Mouse (Mus musculus) urinary bladder, adult 18-20 months (tissue): ENCODE results near the gene Batf3.
A peak's percentile ranks its signal among the peaks of the same experiment; 100 is the strongest.

Experiments used
- DNase-seq, 2 experiments: peaks; one replicate each; pipeline ENCODE4 v3.0.0; 2022; ENCODE audit warnings: low spot score in 2 of 2, mixed read lengths in 2 of 2

The Batf3 gene

GRCm38 (mm10) chr1:191097802-191098747, at the start of gene Batf3:
Gene Batf3 (plus strand): TSS chr1:191097847.
- DNase-seq = peak in 1 of 2 experiments; percentile 33

- no peak for DNase-seq
Measured at GRCm38 (mm10) chr1:191053555-191053954, 44.1 kb upstream of the Batf3 start.

GRCm38 (mm10) chr1:191054870-191055532, 42.6 kb upstream of the Batf3 start:
- DNase-seq = no peak

- no peak for DNase-seq
Measured at GRCm38 (mm10) chr1:191055533-191055873, 42.1 kb upstream of the Batf3 start.

GRCm38 (mm10) chr1:191057461-191057860, 40.2 kb upstream of the Batf3 start:
- DNase-seq = no peak

- DNase-seq = no peak
Measured at GRCm38 (mm10) chr1:191062241-191062780, 35.3 kb upstream of the Batf3 start.

- DNase-seq = peak; percentile 83 to 95
Measured at GRCm38 (mm10) chr1:191062781-191063485, 34.7 kb upstream of the Batf3 start, which contains the start of the genes Tatdn3 and Nsl1. Gene Tatdn3 (minus strand): TSS chr1:191062932. Gene Nsl1 (plus strand): TSS chr1:191063012.

GRCm38 (mm10) chr1:191063700-191064099, 33.9 kb upstream of the Batf3 start:
- DNase-seq = no peak

- DNase-seq = no peak
Measured at GRCm38 (mm10) chr1:191064535-191064934, 33.1 kb upstream of the Batf3 start.

- DNase-seq = no peak
Measured at GRCm38 (mm10) chr1:191065188-191065587, 32.5 kb upstream of the Batf3 start.

GRCm38 (mm10) chr1:191068377-191068776, 29.3 kb upstream of the Batf3 start:
- no peak for DNase-seq

- DNase-seq = no peak
Measured at GRCm38 (mm10) chr1:191070259-191070658, 27.4 kb upstream of the Batf3 start.

GRCm38 (mm10) chr1:191071613-191072012, 26.0 kb upstream of the Batf3 start:
- DNase-seq = no peak

GRCm38 (mm10) chr1:191072329-191072913, 25.2 kb upstream of the Batf3 start:
- DNase-seq = no peak

- no peak for DNase-seq
Measured at GRCm38 (mm10) chr1:191073001-191073400, 24.6 kb upstream of the Batf3 start.

GRCm38 (mm10) chr1:191073486-191073885, 24.2 kb upstream of the Batf3 start:
- DNase-seq = no peak

- peak in 1 of 2 experiments; percentile 17 for DNase-seq
Measured at GRCm38 (mm10) chr1:191075199-191075883, 22.3 kb upstream of the Batf3 start.

- no peak for DNase-seq
Measured at GRCm38 (mm10) chr1:191083230-191083629, 14.4 kb upstream of the Batf3 start.

- no peak for DNase-seq
Measured at GRCm38 (mm10) chr1:191084951-191085559, 12.6 kb upstream of the Batf3 start.

GRCm38 (mm10) chr1:191085597-191085996, 12.1 kb upstream of the Batf3 start:
- no peak for DNase-seq
